In the genomic region with DNA sequence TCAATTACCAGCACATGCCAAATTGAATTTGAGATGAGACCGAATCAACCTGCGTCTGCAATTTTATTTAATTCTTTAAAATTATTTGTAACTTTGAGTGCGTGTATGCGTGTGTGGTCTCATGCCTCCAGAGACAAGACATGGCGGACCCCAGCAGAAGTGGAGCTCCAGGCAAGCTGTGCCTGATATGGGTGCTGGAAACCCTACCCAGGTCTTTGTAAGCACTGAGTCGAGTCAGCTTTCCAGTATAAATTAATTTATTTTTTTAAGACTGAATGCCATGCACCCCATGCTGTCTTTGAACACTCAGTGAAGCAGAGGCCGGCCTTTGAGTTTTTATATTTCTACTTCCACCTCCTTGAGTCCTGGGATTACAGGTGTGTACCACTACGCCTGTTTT, we compare ENCODE assay signal across 7 mouse cellular contexts. TPM values are rescaled to one million over a fixed set of nuclear protein-coding genes. Genes with fewer than 3 reads are reported as not detected.
DNase-seq lines count a peak whose midpoint lies in the region; ATAC-seq and TF ChIP-seq lines count a peak whose summit lies in the region.

No protein-coding gene starts in this region.

- H3K4me3 ChIP-seq in lung, embryonic 16.5 days (ENCODE audit: low read length), result peak overlapping the region; percentile 90
- peak overlapping the region; percentile 72 for H3K4me3 ChIP-seq in embryonic facial prominence, embryonic 14.5 days (ENCODE audit: low read depth, low read length)
- peak overlapping the region; percentile 69 for H3K4me3 ChIP-seq in limb, embryonic 10.5 days
- H3K4me3 ChIP-seq in olfactory bulb, adult 2 months (ENCODE audit: insufficient read depth, low read depth, low read length), result peak overlapping the region; percentile 75

- H3K9me3 ChIP-seq in lung, embryonic 16.5 days (ENCODE audit: control insufficient read depth, low read length), result no peaks in the 10 kb centered on the region
- H3K9me3 ChIP-seq in embryonic facial prominence, embryonic 14.5 days (ENCODE audit: control insufficient read depth, low read length), result no peaks in the 10 kb centered on the region
- H3K9me3 ChIP-seq in limb, embryonic 10.5 days (replicated peaks), result no peaks in the 10 kb centered on the region

- H3K36me3 ChIP-seq in lung, embryonic 16.5 days (ENCODE audit: control insufficient read depth, insufficient read depth, low read length), result no peaks in the 10 kb centered on the region
- H3K36me3 ChIP-seq in embryonic facial prominence, embryonic 14.5 days (ENCODE audit: control insufficient read depth, insufficient read depth, low read length), result no peaks in the 10 kb centered on the region
- no peaks in the 10 kb centered on the region for H3K36me3 ChIP-seq in limb, embryonic 10.5 days

- no peak for TF ChIP-seq POLR2A in olfactory bulb, adult 2 months (IDR thresholded peaks at IDR 0.05; ENCODE audit: insufficient read depth, low read depth, low read length)

- no peak for DNase-seq in lung, postnatal 14 days
- no peak for DNase-seq in embryonic facial prominence, embryonic 14.5 days (ENCODE audit: low spot score)
- DNase-seq in limb, embryonic 10.5 days (ENCODE audit: low spot score), result no peak
- no peak for DNase-seq in ovary, adult 18-20 months (ENCODE audit: low spot score)
- no peak for DNase-seq in thymus, postnatal 0 days (ENCODE audit: low spot score)

- ATAC-seq in lung, embryonic 16.5 days (ENCODE audit: low read depth), result no peak
- no peak for ATAC-seq in embryonic facial prominence, embryonic 14.5 days (ENCODE audit: low read depth)

- H3K9ac ChIP-seq in lung, embryonic 16.5 days (ENCODE audit: low read length), result peak overlapping the region; percentile 88
- peak overlapping the region; percentile 79 for H3K9ac ChIP-seq in embryonic facial prominence, embryonic 14.5 days (ENCODE audit: low read depth, low read length)

- no peak overlapping the region for H3K27ac ChIP-seq in lung, embryonic 16.5 days (ENCODE audit: low read length)
- no peak overlapping the region; the same call in 1 of the 2 replicates for H3K27ac ChIP-seq in embryonic facial prominence, embryonic 14.5 days (replicated peaks; ENCODE audit: low read depth, low read length)
- no peak overlapping the region for H3K27ac ChIP-seq in limb, embryonic 10.5 days
- no peak overlapping the region for H3K27ac ChIP-seq in olfactory bulb, adult 2 months (ENCODE audit: insufficient read depth, low read depth, low read length)

- no peaks in the 10 kb centered on the region for H3K27me3 ChIP-seq in lung, embryonic 16.5 days (ENCODE audit: control insufficient read depth, insufficient read depth, low read depth, low read length)
- H3K27me3 ChIP-seq in embryonic facial prominence, embryonic 14.5 days (replicated peaks; ENCODE audit: control insufficient read depth, insufficient read depth, low read length), result no peaks in the 10 kb centered on the region
- H3K27me3 ChIP-seq in limb, embryonic 10.5 days (ENCODE audit: low read depth, poor library complexity, severe bottlenecking), result no peaks in the 10 kb centered on the region

- peaks cover 12% of the 10 kb centered on the region for H3K4me1 ChIP-seq in lung, embryonic 16.5 days (replicated peaks; ENCODE audit: control insufficient read depth, insufficient read depth, low read length)
- H3K4me1 ChIP-seq in embryonic facial prominence, embryonic 14.5 days (ENCODE audit: control insufficient read depth, insufficient read depth, low read length), result peaks cover 7% of the 10 kb centered on the region; the same call in 1 of the 2 replicates
- peaks cover 7% of the 10 kb centered on the region for H3K4me1 ChIP-seq in limb, embryonic 10.5 days
- no peaks in the 10 kb centered on the region for H3K4me1 ChIP-seq in olfactory bulb, adult 2 months (ENCODE audit: control insufficient read depth, insufficient read depth, low read length)

- TF ChIP-seq CTCF in olfactory bulb, adult 2 months (IDR thresholded peaks at IDR 0.05; ENCODE audit: insufficient read depth, low read depth, low read length), result no peak

- 43% methylated on average over 8 of the region's 8 CpGs for WGBS in lung, embryonic 16.5 days
- WGBS in embryonic facial prominence, embryonic 14.5 days, result 38% methylated on average over 8 of the region's 8 CpGs
- WGBS in limb, embryonic 10.5 days, result 51% methylated on average over 8 of the region's 8 CpGs
- 43% methylated on average over 8 of the region's 8 CpGs for WGBS in olfactory bulb, adult 2 months

- peak overlapping the region; percentile 97 for H3K4me2 ChIP-seq in lung, embryonic 16.5 days (ENCODE audit: low read depth, low read length)
- peak overlapping the region; percentile 88 for H3K4me2 ChIP-seq in embryonic facial prominence, embryonic 14.5 days (ENCODE audit: low read depth, low read length)

RNA-seq across cellular contexts. Expression of a gene that starts 0.8 kb away (rescaled TPM):
- 23.9 and 24.9 TPM in 2 replicates for polyA plus RNA-seq in lung, embryonic 16.5 days (2015; fragmentation: Nextera tagmentation; extraction: Ambion mirVana)
- polyA plus RNA-seq in embryonic facial prominence, embryonic 14.5 days (2014; fragmentation: Nextera tagmentation; extraction: Ambion mirVana), result 17.6 and 17.9 TPM in 2 replicates
- polyA plus RNA-seq in limb, embryonic 10.5 days (2016; fragmentation: Nextera tagmentation; extraction: Ambion mirVana), result 19.4 and 21.0 TPM in 2 replicates
- not detected in 2 replicates for polyA plus RNA-seq in olfactory bulb, adult 2 months (2012; ENCODE audit: insufficient read depth, insufficient read length, low replicate concordance, missing spikeins)
- 19.5 and 19.6 TPM in 2 replicates for polyA plus RNA-seq in thymus, postnatal 0 days (2015; fragmentation: Nextera tagmentation; extraction: Ambion mirVana)
